Mouse (Mus musculus): ENCODE measurements around the gene P4htm. TPM values are rescaled to one million over a fixed set of nuclear protein-coding genes. Genes with fewer than 3 reads are reported as not detected.

P4htm gene
- polyA plus RNA-seq, 1 experiment from 2014 or later, result 23.1 TPM

GRCm38 (mm10) chr9:108575321-108576297 lies 21.9 kb downstream of the P4htm start:
- Histone ChIP-seq H3K27ac (replicated peaks) (no peak overlapping the region), H3K4me1 (peaks cover 59% of the 10 kb centered on the region), H3K36me3 (peaks cover 35% of the 10 kb centered on the region), H3K9me3 (no peaks in the 10 kb centered on the region), H3K27me3 (no peaks in the 10 kb centered on the region), H3K9ac (replicated peaks) (no peak overlapping the region), H3K4me3 (no peak overlapping the region), H3K4me2 (replicated peaks) (no peak overlapping the region)
- WGBS, result 91% methylated on average over 37 of the region's 37 CpGs
- ATAC-seq (replicated peaks), result no peak

GRCm38 (mm10) chr9:108574921-108575320 lies 22.5 kb downstream of the P4htm start:
- no peaks in the 10 kb centered on the region for H3K27me3 ChIP-seq
- no peak overlapping the region for H3K4me3 ChIP-seq
- H3K4me2 ChIP-seq (replicated peaks), result no peak overlapping the region
- no peak overlapping the region for H3K9ac ChIP-seq (replicated peaks)
- H3K9me3 ChIP-seq, result no peaks in the 10 kb centered on the region
- peaks cover 35% of the 10 kb centered on the region for H3K36me3 ChIP-seq
- WGBS, result 90% methylated on average over 12 of the region's 12 CpGs
- H3K4me1 ChIP-seq, result peaks cover 66% of the 10 kb centered on the region
- no peak for ATAC-seq (replicated peaks)
- H3K27ac ChIP-seq (replicated peaks), result no peak overlapping the region

GRCm38 (mm10) chr9:108573774-108574690 lies 23.4 kb downstream of the P4htm start:
- WGBS, result 52% methylated on average over 26 of the region's 26 CpGs
- Histone ChIP-seq H3K9ac (replicated peaks) (no peak overlapping the region), H3K9me3 (no peaks in the 10 kb centered on the region), H3K4me1 (peaks cover 67% of the 10 kb centered on the region), H3K4me3 (no peak overlapping the region), H3K27me3 (no peaks in the 10 kb centered on the region), H3K4me2 (replicated peaks) (no peak overlapping the region), H3K36me3 (peaks cover 35% of the 10 kb centered on the region), H3K27ac (replicated peaks) (no peak overlapping the region)
- ATAC-seq (replicated peaks), result no peak

GRCm38 (mm10) chr9:108572321-108572720 lies 25.1 kb downstream of the P4htm start:
- no peaks in the 10 kb centered on the region for H3K9me3 ChIP-seq
- ATAC-seq (replicated peaks), result no peak
- 87% methylated on average over 10 of the region's 10 CpGs for WGBS
- peaks cover 73% of the 10 kb centered on the region for H3K4me1 ChIP-seq
- no peak overlapping the region for H3K9ac ChIP-seq (replicated peaks)
- peaks cover 35% of the 10 kb centered on the region for H3K36me3 ChIP-seq
- no peaks in the 10 kb centered on the region for H3K27me3 ChIP-seq
- no peak overlapping the region for H3K4me2 ChIP-seq (replicated peaks)
- no peak overlapping the region for H3K27ac ChIP-seq (replicated peaks)
- H3K4me3 ChIP-seq, result no peak overlapping the region

GRCm38 (mm10) chr9:108571401-108571973 lies 26.0 kb downstream of the P4htm start:
- no peak overlapping the region for H3K4me3 ChIP-seq
- no peaks in the 10 kb centered on the region for H3K27me3 ChIP-seq
- no peaks in the 10 kb centered on the region for H3K9me3 ChIP-seq
- 93% methylated on average over 16 of the region's 16 CpGs for WGBS
- no peak overlapping the region for H3K4me2 ChIP-seq (replicated peaks)
- H3K9ac ChIP-seq (replicated peaks), result no peak overlapping the region
- peaks cover 65% of the 10 kb centered on the region for H3K4me1 ChIP-seq
- H3K27ac ChIP-seq (replicated peaks), result no peak overlapping the region
- peaks cover 35% of the 10 kb centered on the region for H3K36me3 ChIP-seq
- no peak for ATAC-seq (replicated peaks)

- Histone ChIP-seq H3K9ac (replicated peaks) (peak overlapping the region; percentile 58), H3K9me3 (no peaks in the 10 kb centered on the region), H3K27me3 (no peaks in the 10 kb centered on the region), H3K27ac (replicated peaks) (peak overlapping the region; percentile 64), H3K36me3 (peaks cover 39% of the 10 kb centered on the region), H3K4me2 (replicated peaks) (peak overlapping the region; percentile 93), H3K4me1 (peaks cover 64% of the 10 kb centered on the region), H3K4me3 (peak overlapping the region; percentile 62)
- no peak; the same call in 1 of the 2 replicates for ATAC-seq (replicated peaks)
- 2% methylated on average over 40 of the region's 40 CpGs for WGBS
These were observed 27.1 kb downstream of the P4htm start for GRCm38 (mm10) chr9:108570207-108570896.

- Histone ChIP-seq H3K27me3 (no peaks in the 10 kb centered on the region), H3K4me2 (replicated peaks) (peak within 1 kb of the TSS; percentile 98), H3K27ac (replicated peaks) (peak within 1 kb of the TSS; percentile 64), H3K9ac (replicated peaks) (peak within 1 kb of the TSS; percentile 58), H3K36me3 (peaks cover 38% of the 10 kb centered on the region), H3K4me1 (peaks cover 56% of the 10 kb centered on the region), H3K4me3 (peak within 1 kb of the TSS; percentile 62), H3K9me3 (no peaks in the 10 kb centered on the region)
- ATAC-seq (replicated peaks), result peak; percentile 65
- WGBS, result 5% methylated on average over 42 of the region's 42 CpGs
These were observed 27.9 kb downstream of the P4htm start, which contains the start of gene Dalrd3 for GRCm38 (mm10) chr9:108569381-108570206. Gene Dalrd3, plus strand, starts transcription at chr9:108569886.

GRCm38 (mm10) chr9:108568511-108568921 lies 29.0 kb downstream of the P4htm start:
- no peak overlapping the region for H3K27ac ChIP-seq (replicated peaks)
- 0 out of 2 replicates have a peak overlapping the region, but pooled peaks have one; percentile 98 for H3K4me2 ChIP-seq (replicated peaks)
- 80% methylated on average over 17 of the region's 17 CpGs for WGBS
- no peaks in the 10 kb centered on the region for H3K27me3 ChIP-seq
- H3K9me3 ChIP-seq, result no peaks in the 10 kb centered on the region
- peaks cover 48% of the 10 kb centered on the region for H3K36me3 ChIP-seq
- H3K4me3 ChIP-seq, result peak overlapping the region; percentile 80
- H3K4me1 ChIP-seq, result peaks cover 45% of the 10 kb centered on the region
- no peak for ATAC-seq (replicated peaks)
- no peak overlapping the region for H3K9ac ChIP-seq (replicated peaks)

GRCm38 (mm10) chr9:108567931-108568419 lies 29.5 kb downstream of the P4htm start:
- Histone ChIP-seq H3K27ac (replicated peaks) (peak overlapping the region; percentile 99), H3K27me3 (no peaks in the 10 kb centered on the region), H3K4me3 (peak overlapping the region; percentile 80), H3K9me3 (no peaks in the 10 kb centered on the region), H3K4me1 (peaks cover 45% of the 10 kb centered on the region), H3K4me2 (replicated peaks) (peak overlapping the region; percentile 98), H3K36me3 (peaks cover 47% of the 10 kb centered on the region), H3K9ac (replicated peaks) (peak overlapping the region; percentile 86)
- WGBS, result 10% methylated on average over 18 of the region's 18 CpGs
- no peak for ATAC-seq (replicated peaks)

Data from forebrain, embryonic 15.5 days (tissue).